Mouse (Mus musculus): Measurements from ENCODE around the gene Mageb16.

The Mageb16 gene

DNA sequence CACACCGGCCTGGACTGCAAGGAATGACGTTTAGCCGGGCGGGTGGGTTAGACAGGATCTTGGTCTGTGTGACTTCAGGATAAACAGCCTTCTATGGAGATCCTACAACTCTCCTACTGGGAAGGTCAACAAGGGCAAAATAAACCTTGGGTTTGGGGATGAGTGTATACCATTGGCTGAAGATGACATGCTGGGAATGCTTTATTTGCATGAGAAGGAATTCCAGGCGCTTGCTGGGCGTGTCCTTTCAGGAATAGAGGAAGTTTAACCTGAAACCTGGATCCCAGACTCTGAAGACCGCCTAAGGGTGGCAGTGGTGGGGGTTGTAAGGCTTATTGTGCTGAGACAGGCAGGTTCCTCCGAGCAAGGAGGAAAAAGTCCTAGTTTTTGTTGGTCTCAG, at the start of gene Mageb16:
TSS of gene Mageb16 (minus strand) at position 25 of the 400 bp plus-strand sequence.
- no peak for DNase-seq (ENCODE audit: low read depth, low spot score)

GRCm38 (mm10) chrX:79651091-79651490, 20.1 kb downstream of the Mageb16 start:
- DNase-seq (ENCODE audit: low read depth, low spot score) = no peak

DNA sequence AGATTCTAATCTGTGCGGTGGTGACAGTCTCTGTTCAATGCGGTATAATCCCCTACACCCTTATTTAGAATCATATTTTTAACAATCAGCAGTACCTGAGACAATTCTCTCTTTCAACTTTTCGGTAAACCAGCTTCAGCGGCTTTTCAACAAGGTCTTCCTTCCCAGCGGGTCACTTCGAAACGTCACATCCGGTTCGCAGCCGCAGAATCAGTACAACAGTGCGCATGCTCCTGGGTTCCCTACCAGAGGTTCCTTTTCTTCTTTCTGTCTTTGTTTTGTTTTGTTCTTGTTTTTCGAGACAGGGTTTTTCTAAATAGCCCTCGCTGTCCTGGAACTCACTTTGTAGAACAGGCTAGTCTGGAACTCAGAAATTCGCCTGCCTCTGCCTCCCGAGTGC, 35.8 kb downstream of the Mageb16 start:
- no peak for DNase-seq (ENCODE audit: low read depth, low spot score)

GRCm38 (mm10) chrX:79606462-79606861, 64.8 kb downstream of the Mageb16 start:
- DNase-seq (ENCODE audit: low read depth, low spot score) = no peak

Measured in retina, postnatal 7 days (tissue).